Mouse (Mus musculus): ENCODE measurements around the gene Kdm2a.
"Not testable (repeated sequence)": the region's sequence is repeated elsewhere in the genome, so short reads cannot be mapped to it uniquely, and the experiment has no call there.

Kdm2a gene

DNA sequence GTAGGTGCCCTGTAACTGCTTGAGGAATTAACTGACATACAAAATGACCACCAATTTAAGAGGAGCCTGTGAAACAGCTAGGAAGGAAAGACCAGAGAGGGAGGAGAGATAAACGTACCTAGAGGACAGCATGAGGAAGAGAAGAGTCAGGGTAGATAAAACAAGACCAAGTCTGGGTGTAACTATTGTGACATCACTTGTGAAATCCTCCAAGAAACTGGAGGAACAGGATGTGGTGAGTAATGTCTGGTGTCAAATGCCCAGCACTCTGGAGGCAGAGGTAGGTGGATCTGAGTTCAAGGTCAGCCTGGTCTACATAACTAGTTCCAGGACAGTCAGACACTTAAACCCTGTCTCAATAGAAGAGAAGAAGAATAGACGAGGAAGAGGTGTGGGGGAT, 11.0 kb upstream of the Kdm2a start:
- DNase-seq = no peak

DNA sequence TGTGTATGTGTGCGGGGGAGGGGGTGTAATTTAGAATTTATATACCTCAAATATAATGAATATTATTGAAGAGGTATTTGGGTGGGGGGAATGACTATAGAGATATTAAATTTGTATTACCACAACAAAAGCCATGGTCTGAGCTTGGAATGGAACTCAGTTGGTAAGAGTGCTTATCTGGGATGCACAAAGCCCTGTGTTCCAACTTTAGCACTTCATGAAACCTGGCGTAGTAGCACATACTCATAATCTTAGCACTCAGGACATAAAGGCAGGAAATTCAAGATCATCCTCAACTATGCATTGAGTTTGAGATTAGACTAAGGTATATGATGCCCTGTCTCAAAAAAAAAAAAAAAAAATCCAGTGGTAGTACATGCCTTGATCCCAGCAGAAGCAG, 6.8 kb upstream of the Kdm2a start:
- no peak for DNase-seq

DNA sequence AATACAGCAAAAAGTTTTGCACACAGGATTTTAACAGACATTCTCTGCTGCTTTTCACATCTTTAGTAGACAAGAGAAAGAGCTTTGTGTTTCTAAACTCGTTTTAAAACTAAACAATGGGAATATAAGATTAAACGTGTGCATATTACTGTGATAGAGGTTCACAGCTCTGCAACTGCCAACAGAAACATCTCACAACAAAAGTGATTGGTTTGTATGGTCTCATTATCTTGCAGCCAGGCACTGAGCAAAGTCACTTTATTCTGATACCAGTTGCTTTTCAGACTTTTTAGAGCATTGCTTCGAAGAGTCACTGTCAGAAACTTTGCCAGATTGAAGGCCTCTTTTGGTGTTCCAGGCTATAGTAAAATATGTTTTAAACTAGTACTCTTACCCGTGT, 874 bp upstream of the Kdm2a start:
- no peak for DNase-seq

DNA sequence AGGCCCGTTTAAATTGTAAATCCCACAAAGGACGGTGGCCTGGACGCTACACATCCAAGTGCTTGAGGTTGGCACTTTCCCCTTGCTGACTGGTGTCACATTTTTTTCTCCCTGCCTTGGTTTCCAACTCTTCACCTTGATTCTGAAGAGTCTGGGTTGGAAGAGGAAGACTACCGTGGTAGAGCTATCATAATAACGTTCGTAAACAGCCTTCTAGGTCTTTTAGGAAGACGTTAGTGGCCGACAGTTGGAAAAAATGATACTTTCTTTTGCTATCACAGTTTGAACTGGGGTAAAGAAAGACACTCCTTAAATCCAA, 504 bp upstream of the Kdm2a start:
- no peak for DNase-seq

DNA sequence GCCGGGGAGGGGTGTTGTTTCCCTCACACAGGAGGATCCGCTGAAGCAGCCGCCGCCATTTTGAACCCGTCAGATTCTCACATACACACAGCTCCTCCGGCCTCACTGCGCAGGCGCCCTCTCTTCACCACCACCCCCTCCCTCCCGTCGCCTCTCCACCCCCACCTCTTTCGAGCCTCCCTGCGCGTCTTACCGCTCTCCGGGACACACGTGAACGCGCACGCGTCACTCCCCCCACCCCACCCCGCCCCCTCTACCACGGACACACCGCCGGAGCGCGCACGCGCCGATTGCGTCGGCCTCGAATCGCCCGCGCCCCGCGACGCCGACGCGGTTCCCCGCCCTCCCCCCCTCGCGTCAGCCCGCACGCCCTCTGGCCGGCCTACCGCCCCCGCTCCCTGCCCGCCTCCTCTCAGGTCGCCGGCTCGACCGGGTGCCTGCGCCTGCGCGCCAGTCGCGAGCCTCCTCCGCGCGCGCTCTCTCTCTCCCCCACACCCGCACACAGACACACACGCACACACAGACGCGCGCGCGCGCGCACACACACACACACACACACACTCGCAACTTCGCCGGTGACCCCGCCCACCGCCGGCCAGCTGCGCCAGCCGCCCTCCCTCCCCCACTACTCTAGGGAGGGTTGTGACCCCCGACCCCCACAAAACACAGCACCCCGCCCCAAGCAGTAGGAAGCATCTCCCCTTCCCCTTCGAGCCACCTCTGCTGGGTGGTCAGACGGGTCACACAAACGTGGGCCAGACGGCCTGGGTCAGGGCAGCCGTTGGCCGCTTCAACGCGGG, 887 bp downstream of the Kdm2a start:
- DNase-seq = peak; percentile 95

DNA sequence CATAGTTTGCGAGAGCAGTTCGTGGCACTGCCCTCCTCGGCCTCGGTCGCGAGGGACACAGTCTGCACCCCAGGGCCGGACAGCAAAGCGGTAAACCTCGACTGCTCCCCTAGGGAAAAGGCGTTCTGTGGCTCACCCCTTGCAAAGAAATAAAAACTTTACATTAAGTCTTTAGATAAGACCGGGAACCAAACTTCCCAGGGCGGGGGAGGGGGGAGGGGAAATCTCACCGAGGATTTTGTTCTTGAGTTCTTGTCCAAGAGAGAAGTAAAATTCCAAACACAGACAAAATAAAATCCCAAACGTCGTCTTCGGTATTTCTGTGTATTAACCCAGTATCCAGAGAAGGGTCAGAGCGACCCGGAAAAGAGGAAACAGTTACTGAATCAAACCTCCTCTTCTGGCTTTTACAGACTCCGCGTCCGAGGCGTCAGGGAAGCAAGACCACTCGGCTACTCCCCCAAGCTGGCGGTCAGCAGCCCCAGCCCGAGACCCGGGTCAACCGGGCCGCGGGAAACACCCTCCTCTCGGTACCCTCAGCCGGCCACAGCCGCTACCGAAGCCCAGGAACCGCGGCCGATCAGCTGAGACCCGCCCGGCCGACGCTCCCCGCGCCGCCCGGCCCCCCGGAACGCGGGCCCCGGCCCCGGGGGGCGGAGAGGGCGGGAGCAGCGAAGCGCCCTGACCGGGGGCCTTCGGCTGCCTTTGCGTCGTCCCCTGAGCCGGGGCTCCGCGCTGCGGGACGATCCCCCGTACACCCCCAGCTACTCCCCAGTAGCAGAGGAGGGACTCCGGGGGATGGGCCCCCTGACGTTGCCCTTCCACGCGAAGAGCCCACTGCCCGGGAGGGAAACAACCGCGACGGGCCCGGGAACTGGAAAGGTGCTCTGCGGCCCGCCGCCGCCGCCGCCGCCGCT, 1.7 kb downstream of the Kdm2a start:
- DNase-seq = peak; percentile 53

DNA sequence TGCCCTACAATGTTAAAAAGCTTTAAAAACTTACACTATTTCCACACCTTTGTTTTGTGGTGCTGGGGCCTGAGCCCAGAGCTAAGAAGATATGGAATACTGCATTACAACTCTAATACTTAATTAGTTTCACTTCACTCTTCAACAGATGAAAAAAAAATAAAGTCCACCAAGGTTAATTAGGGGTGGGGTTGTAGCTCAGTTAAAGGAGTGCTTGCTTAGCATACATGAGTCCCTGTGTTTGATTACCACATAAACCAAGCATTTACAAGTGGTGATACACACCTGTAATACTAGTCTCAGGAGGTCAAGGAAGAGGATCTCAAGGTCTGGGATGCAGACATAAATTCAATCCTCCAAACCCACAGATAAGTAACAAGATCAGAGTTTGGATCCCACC, 10.8 kb downstream of the Kdm2a start:
- no peak for DNase-seq

DNA sequence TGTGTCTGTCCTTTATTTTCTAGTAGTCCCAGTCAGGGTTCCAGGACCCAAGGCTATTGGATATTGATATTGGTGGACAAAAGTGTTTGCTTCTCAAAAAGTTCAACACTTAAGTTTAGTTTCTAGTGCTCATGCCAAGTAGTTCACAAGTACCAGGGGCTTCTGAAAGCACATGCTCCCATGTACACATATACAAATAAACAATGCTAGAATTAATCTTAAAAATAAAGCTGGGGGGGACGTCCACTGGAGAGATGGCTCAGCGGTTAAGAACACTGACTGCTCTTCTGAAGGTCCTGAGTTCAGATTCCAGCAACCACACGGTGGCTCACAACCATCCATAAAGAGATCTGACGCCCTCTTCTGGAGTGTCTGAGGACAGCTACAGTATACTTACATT, 13.1 kb downstream of the Kdm2a start:
- no peak for DNase-seq

DNA sequence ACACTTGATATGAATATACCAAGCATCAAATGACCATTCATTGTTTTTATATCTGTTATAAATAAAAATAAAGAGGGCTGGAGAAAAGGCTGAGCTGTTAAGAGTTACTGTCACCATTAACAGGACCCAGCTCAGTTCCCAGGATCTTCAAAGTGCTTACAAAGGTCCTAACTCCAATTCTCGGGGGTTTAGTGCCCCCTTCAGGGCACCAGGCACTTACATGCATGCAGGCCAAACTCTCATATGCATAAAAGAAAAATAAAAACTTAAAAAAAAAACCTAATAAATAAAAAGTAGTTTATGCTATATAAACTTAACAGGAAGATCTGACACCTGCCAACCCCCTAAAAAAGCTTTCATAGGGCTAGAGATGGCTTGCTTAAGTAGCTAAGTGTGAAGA, 13.8 kb downstream of the Kdm2a start:
- no peak for DNase-seq

DNA sequence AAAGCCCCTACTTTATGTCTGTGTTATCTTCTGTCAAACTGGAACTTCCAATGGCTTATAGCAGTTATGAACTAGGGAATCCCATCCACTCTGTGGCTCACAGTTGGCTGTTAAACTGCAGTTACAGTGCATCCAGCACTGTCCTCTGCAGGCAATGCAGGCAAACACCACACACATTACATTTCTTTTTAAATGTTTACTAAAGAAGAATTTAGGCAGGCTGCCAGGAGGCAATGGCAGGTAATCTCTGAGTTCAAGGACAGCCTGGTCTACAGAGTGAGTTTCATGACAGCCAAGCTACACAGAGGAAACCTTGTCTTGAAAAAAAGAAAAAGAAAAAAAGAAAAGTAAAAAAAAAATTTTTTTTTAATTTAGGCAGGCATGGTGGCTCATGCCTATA, 14.8 kb downstream of the Kdm2a start:
- no peak for DNase-seq

DNA sequence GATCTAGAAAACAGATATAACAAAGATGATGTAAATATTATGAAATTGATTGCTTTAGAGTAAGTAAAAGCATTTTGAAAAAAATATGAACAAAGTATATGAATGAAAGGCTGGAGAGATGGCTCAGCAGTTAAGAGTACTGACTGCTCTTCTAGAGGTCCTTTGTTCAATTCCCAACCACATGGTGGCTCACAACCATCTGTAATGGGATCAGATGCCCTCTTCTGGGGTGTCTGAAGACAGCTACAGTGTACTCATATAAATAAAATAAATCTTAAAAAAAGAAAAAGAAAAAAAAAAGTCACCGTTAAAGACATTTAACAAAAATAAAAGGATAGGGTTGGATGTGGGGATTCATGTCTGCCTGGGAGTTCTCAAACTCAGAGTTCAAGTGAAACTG, 15.8 kb downstream of the Kdm2a start:
- DNase-seq = not testable (repeated sequence)

DNA sequence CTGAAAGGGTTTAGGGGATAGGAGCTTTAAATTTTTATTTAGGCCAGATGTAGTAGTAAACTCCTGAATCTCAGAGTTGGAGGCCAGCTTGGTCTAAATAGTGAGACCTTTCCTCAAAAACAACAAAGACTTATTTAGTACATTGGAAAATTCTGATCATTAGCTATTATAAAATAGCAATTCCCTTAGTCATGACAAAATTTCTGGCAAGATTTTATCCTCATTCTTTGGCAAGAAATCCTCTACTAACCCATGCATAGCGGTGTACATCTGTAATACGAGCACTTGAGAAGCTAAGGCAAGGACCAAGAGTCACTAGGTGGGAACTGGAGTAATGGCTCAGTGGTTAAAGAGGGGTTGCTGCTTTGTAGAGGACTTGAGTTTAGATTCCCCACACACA, 27.4 kb downstream of the Kdm2a start:
- no peak for DNase-seq

DNA sequence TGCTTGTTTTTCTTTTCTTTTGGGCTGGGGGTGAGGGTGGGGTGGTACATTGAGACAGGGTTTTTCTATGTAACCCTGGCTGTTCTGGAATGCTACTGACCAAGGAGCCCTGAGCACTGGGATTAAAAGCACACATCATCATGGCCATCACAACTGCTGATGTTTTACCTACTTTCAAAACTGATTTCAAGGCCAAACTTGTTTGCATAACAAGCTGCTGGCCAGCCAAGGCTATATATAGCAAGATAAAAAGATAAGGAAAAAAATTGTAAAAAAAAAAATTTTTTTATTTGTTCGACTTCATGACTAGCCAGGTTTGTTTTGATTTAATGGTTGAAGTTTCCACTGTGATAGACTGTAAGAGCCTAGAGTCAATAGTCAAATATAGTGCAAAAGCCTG, 27.8 kb downstream of the Kdm2a start:
- no peak for DNase-seq

DNA sequence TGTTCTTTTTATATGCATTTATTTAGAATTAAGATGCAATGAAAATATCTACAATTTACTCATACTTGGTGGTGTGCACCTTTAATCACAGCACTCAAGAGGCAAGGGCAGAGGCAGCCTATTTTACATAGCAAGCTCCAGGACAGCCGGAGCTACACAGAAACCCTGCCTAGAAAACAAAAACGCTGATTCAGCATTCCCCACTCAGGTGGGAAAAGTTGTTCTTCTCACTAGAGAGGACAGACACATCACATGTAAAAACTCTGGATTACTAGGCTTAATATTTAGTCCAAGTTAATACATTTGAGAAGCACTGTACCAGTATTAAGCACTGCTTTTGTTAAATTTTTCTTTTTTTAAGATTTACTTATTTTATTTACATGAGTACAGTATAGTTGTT, 48.6 kb downstream of the Kdm2a start:
- no peak for DNase-seq

DNA sequence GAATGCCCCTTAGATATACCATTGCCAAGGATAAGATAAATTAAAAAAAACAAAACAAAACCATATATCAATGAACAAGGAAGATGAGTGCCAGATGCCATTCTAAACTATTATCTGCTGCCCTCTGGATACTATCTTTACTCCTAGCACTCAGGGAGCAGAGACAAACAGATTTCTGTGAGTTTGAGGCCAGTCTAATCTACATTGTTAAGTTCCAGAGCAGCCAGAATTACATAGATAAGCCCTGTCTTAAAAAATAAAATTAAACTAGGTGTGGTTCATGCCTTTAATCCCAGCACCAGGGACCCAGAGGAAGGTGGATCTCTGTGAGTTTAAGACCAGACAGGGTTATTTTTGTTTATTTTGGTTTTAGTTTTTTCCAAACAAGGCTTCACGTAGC, 51.6 kb downstream of the Kdm2a start:
- DNase-seq = no peak

DNA sequence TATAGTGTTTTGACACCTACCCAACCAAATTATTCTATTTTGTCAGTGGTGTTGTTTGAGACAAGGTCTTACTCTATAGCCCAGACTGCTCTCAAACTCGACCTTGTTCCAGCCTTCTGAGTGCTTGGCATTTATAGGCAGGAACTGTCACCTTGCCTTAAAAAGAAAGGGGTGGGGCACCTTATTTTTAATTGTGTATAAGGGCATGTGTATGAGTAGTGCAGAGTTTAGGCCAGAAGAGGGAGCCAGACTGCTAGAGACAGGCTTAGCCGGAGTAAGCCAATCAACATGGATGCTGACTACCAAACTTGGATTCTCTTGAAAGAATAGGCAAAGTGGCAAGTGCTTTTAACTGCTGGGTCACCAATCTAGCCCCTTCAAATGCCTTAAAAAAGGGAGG, 59.9 kb downstream of the Kdm2a start:
- peak; percentile 49 for DNase-seq

DNA sequence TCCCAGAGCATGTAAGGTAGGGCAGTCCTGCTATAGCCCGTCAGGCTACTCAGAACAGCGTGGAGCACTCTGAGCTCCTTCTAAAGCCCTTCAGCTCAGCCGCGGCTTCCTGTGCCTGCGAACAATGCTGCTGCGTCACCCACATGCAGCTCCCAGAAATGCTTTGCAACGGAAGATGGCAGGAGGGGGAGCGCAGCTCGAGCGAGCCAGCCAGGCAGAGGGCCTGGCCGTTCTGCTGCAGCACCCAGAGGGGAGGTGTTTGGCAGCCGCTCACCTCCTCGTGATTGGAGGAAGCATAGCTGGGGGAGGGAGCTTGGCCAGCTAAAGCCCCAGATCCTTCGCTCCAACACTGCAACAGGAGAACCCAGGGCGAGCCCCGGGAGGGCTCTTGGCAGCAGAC, 64.3 kb downstream of the Kdm2a start:
- DNase-seq = peak; percentile 92

DNA sequence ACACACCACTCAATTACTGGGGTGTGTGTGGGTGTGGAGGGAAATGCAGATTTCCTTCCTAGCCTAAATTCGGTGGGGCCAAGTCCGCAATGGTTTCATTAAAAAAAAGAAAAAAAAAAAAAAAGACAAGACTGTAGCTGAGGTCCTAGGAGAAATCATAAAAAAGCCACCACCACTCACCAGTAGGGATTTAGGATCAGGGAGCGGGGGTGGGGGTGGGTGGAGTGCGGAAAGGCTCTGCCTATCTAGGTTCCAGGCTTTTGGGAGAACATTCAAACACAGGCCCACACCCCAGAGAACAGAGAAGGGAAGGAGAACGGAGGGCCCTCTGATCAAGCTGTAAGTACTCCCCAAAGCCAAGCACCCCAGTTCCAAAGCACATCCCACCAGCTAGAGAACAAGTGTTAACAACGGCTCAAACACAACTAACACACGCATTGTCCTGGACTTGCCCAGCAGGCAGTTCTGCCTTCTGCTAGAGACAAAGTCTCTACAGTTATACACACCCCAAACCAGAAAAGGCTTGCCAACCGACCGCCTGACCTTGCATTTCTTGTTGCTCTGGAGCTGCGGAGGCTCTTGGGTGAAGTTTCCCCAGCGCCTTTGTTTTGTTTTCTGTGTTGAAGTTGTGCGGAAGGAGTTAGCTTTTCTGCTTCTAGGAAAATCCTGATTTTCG, 64.8 kb downstream of the Kdm2a start:
- no peak for DNase-seq

DNA sequence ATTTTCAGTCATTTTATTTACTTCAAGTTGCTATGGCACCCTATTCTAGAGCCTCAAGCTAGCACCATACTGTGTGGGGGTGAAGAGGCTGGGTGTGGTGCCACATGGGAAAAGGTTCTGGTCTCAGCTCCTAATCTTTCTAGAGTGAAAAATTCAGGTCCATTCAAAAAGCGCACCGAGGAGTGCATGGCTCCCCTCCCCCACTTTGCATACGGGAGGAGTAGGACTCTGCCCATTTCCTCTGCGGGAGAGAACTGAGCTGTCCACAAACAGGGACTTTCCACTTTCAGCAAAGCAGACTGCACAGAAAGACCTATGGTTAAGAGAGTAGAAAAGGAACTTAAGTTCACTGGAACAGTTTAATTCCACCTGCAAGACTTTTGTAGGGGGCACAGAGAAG, 65.4 kb downstream of the Kdm2a start:
- DNase-seq = no peak

DNA sequence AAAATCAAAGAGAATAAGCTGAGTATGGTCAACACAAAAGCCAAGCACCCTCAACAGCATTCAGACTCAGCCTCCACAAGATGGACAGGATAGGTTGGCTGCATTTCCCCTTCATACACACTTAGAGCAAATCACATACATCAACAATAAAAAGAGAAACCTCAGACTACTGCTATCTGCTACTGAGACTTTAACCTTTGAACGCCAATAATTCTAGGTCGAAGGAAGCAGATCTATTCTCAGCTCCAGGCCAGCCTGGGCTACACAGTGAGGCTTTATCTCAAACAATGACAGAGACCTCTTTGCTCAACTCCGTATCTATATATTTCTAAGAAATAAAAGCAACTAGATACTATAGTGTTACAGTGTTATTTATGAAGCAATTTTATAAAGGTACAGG, 66.8 kb downstream of the Kdm2a start:
- no peak for DNase-seq

DNA sequence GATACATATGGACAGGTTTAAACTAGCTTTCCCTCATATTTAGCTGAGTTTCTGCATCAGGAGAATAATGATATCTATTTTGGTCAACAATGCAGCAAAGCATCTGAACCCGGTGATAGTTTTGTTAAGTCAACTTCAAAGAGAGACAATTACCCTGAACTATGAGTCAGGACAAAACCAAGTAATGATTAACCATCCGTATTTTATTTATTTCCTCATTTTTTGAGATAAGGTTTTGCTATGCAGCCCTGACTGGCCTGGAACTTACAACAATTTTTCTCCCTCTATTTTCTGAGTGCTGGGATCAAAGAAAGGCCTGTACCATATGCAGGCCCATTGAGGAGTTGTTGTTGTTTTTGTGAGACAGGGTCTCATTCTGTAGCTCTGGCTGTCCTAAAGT, 67.5 kb downstream of the Kdm2a start:
- no peak for DNase-seq

DNA sequence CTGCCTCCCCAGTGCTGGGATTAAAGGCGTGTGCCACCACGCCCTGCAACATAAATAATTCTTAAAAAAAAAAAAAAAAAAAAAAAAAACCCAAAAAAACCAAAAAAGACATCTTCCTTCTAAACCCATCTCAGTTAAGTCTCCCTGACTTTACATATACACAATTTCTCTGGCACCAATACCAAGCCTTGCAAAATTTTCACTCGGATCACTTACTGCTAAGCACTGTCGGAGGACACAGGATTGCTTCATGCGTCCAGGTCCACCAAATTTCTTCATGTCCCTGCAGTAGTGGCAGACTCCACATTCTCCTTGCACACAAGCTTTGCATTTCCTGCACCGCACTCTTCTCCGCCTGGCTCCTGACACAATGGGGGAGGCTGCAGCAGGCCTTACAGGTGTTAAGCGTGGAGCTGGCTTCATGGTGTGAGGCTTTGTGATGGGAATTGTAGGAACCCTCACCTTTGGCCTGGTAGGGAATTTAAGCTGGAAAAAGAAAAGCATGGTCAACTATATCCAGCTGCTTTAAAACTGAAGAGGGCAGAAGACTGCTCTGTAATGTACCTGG, 69.3 kb downstream of the Kdm2a start:
- DNase-seq = no peak

DNA sequence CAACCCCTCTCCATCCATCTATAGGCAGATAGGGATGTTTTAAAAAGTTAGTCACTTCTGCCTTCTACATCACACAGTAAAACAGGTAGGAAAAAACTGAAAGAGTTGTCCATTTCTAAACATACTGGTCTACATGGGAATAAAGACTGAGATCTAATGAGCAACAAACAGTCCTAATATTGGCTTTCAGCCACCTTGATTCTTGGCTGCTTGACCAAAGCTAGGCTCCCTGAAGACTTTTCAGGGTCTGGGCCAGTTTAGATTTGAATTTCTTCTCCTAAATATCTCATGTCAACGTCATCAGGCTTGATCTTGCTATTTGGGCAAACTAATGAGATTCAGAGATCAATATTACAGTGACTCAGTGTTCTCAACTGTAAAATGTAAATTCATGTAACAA, 71.2 kb downstream of the Kdm2a start:
- no peak for DNase-seq

DNA sequence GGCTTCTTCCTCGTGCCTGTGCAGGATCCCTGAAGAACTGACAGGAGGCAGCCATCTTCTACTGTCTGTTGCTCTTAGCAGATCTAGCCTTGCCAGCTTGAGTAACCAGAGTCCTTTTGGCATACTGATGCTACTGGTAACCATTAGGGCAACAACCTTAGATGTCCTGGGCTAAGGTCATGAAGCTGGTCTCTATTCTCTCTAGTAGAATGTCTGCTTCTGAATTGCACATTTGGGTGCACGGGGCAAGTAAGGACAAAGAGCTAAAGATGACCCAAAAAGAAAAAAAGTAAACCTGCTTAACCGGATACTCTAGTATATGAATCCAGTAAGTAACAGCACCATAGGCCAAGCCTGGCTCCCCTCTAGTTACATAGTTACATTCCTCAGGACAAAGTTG, 72.0 kb downstream of the Kdm2a start:
- no peak for DNase-seq
